Mouse (Mus musculus) stomach, embryonic 16.5 days (tissue): ENCODE measurements around the gene Soga1. TPM values are rescaled to one million over a fixed set of nuclear protein-coding genes. Genes with fewer than 3 reads are reported as not detected.

ENCODE experiments used
- ATAC-seq: fragments of 200-750 bp; cut with Nextera tagmentation; 2 replicates; pipeline ENCODE4 v1.8.0; 2017; ENCODE audit warnings: moderate number of reproducible peaks, moderate TSS enrichment; ENCODE audit not compliant: insufficient read depth, low FRiP score
- H3K27ac ChIP-seq: fragments of 300-500 bp; sonication (generic); 2 replicates; pipeline ENCODE4 v1.5.1; 2014; ENCODE audit warnings: low read length
- H3K27me3 ChIP-seq: fragments of 300-500 bp; sonication (generic); 2 replicates; pipeline ENCODE4 v1.6.1; 2014; ENCODE audit warnings: low read length, control low read depth, mixed read lengths; ENCODE audit not compliant: control insufficient read depth, insufficient read depth
- H3K36me3 ChIP-seq: fragments of 300-500 bp; sonication (generic); 2 replicates; pipeline ENCODE4 v1.6.1; 2014; ENCODE audit warnings: low read length; ENCODE audit not compliant: control insufficient read depth, insufficient read depth
- H3K4me1 ChIP-seq: fragments of 300-500 bp; sonication (generic); 2 replicates; pipeline ENCODE4 v1.6.1; 2014; ENCODE audit warnings: low read length, control low read depth, mixed read lengths; ENCODE audit not compliant: control insufficient read depth, insufficient read depth
- H3K4me2 ChIP-seq: fragments of 300-500 bp; sonication (generic); 2 replicates; pipeline ENCODE4 v1.6.1; 2014; ENCODE audit warnings: low read depth, low read length, mixed read lengths
- H3K4me3 ChIP-seq: fragments of 300-500 bp; sonication (generic); replicated peaks from 2 replicates; pipeline ENCODE4 v1.5.1; 2014; ENCODE audit warnings: mild to moderate bottlenecking, low read length
- H3K9ac ChIP-seq: fragments of 300-500 bp; sonication (generic); 2 replicates; pipeline ENCODE4 v1.6.1; 2014; ENCODE audit warnings: low read length
- H3K9me3 ChIP-seq: fragments of 300-500 bp; sonication (generic); replicated peaks from 2 replicates; pipeline ENCODE4 v1.6.1; 2016; ENCODE audit warnings: low read length, control low read depth; ENCODE audit not compliant: control insufficient read depth
- WGBS: fragments of 180-500 bp; shearing (Covaris S2); extraction: QIAGEN DNeasy Blood & Tissue Kit; methylation state at CpG from one replicate; pipeline ENCODE4 v1.1.7; 2014; 5-methylcytosine and 5-hydroxymethylcytosine counted together
- polyA plus RNA-seq: library from polyadenylated mRNA; unstranded; fragments of >200 nt; fragmentation: Nextera tagmentation; extraction: Ambion mirVana; gene quantifications from 2 replicates; pipeline ENCODE4 v1.2.1, GENCODE M21; 2015

Soga1 gene
- polyA plus RNA-seq, result 2.1 and 2.6 TPM in 2 replicates

DNA sequence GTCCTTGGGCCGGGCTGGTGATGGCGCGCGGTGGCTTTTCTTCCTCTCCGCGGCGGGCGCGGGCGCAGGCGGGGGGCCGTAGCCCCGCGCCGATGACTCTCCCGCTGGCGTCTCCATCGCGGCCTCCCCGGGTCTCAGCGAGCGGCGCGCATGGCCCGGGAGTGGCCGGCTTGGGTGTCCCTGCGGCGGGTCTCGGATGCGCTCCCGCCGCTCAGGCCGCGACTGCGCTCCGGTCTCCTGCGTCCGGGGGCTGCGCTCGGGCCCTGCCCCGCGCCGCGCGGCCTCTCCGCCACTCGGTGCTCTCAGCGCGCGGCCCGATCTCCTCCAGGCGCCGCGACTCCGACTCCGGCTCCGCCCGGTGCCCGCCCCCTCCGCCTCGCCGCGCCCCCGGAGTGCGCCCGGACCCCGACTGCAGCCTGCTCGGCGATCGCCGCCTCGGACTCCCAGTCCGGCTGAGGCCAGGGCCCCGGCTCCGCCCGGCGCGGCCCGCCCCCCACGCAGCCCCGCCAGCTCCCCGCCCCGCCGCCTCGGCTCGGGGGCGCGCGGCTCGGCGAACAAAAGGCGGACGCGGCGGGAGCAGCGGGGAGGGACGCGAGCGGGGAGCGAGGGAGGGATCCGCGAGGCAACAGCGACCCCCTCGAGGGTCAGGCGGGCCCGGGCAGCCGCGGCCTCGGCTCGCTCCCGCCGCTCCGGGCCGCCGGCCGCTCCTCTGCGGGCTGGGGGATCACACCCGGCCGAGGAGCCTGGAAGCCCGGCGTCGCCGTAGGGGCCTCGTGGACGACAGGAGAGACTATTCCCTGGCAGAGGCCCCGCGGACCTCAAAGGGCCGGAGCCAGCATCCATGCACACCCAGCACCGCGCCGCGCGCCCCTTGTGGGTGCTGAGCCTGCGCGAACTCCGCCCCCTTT lies at the start of gene Soga1:
Gene Soga1 (minus strand): TSS at position 462 of the 908 bp plus-strand sequence.
- no peaks in the 10 kb centered on the region for H3K36me3 ChIP-seq
- H3K4me1 ChIP-seq, result peaks cover 35% of the 10 kb centered on the region
- H3K27me3 ChIP-seq, result no peaks in the 10 kb centered on the region
- no peaks in the 10 kb centered on the region for H3K9me3 ChIP-seq
- peak; percentile 91 for ATAC-seq
- H3K4me3 ChIP-seq, result peak within 1 kb of the TSS; percentile 78
- H3K9ac ChIP-seq, result peak within 1 kb of the TSS; percentile 92
- peak within 1 kb of the TSS; percentile 74 for H3K4me2 ChIP-seq
- H3K27ac ChIP-seq, result peak within 1 kb of the TSS; percentile 93
- under 1% methylated on average over 125 of the region's 136 CpGs for WGBS

- no peaks in the 10 kb centered on the region for H3K27me3 ChIP-seq
- ATAC-seq, result no peak
- H3K4me2 ChIP-seq, result no peak overlapping the region
- no peak overlapping the region for H3K4me3 ChIP-seq
- no peaks in the 10 kb centered on the region for H3K36me3 ChIP-seq
- WGBS, result 48% methylated on average over 4 of the region's 4 CpGs
- no peaks in the 10 kb centered on the region for H3K9me3 ChIP-seq
- no peak overlapping the region for H3K27ac ChIP-seq
- no peak overlapping the region for H3K9ac ChIP-seq
- H3K4me1 ChIP-seq, result peaks cover 4% of the 10 kb centered on the region; the same call in 1 of the 2 replicates
These were observed 49.0 kb upstream of the Soga1 start for GRCm38 (mm10) chr2:157128072-157128471.

- Histone ChIP-seq H3K9me3 (no peaks in the 10 kb centered on the region), H3K36me3 (no peaks in the 10 kb centered on the region), H3K4me2 (no peak overlapping the region), H3K4me3 (no peak overlapping the region), H3K9ac (no peak overlapping the region), H3K27me3 (no peaks in the 10 kb centered on the region), H3K4me1 (peaks cover 4% of the 10 kb centered on the region; the same call in 1 of the 2 replicates), H3K27ac (no peak overlapping the region)
- ATAC-seq, result no peak
- 52% methylated on average over 3 of the region's 3 CpGs for WGBS
These were observed 48.3 kb upstream of the Soga1 start for GRCm38 (mm10) chr2:157127370-157127769.

GRCm38 (mm10) chr2:157125246-157125645 lies 46.2 kb upstream of the Soga1 start:
- no peaks in the 10 kb centered on the region for H3K36me3 ChIP-seq
- no peaks in the 10 kb centered on the region for H3K9me3 ChIP-seq
- H3K4me3 ChIP-seq, result no peak overlapping the region
- H3K4me1 ChIP-seq, result peaks cover under 1% of the 10 kb centered on the region; the same call in 1 of the 2 replicates
- ATAC-seq, result no peak
- H3K9ac ChIP-seq, result no peak overlapping the region
- no peak overlapping the region for H3K27ac ChIP-seq
- 78% methylated on average over 3 of the region's 3 CpGs for WGBS
- H3K4me2 ChIP-seq, result no peak overlapping the region
- H3K27me3 ChIP-seq, result no peaks in the 10 kb centered on the region

DNA sequence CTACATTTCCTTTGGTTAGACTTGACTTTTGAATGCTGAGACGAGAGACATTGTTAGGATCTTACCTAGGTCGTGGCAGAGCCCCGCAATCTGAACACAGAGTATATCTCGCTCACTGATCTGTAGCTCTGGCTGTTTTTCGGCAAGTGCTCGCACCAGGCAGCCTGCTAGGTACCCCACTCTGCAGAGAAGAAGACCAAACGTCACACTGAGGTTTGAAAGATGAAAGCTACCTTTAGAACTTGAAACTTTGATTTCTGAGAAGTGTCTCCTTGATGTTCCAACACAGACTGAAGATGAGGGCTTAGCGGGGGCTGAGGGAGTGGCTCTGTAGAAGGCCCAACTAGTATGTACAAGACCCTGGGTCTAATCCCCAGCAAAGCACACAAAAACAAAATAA lies 42.7 kb upstream of the Soga1 start:
- H3K27ac ChIP-seq, result no peak overlapping the region
- H3K4me1 ChIP-seq, result no peaks in the 10 kb centered on the region
- ATAC-seq, result no peak
- no peaks in the 10 kb centered on the region for H3K36me3 ChIP-seq
- H3K9ac ChIP-seq, result no peak overlapping the region
- WGBS, result 90% methylated on average over 8 of the region's 8 CpGs
- no peak overlapping the region for H3K4me3 ChIP-seq
- no peak overlapping the region for H3K4me2 ChIP-seq
- H3K9me3 ChIP-seq, result no peaks in the 10 kb centered on the region
- no peaks in the 10 kb centered on the region for H3K27me3 ChIP-seq

- H3K4me3 ChIP-seq, result no peak overlapping the region
- no peak overlapping the region for H3K4me2 ChIP-seq
- H3K9ac ChIP-seq, result no peak overlapping the region
- H3K9me3 ChIP-seq, result no peaks in the 10 kb centered on the region
- 41% methylated on average over 3 of the region's 3 CpGs for WGBS
- ATAC-seq, result no peak
- H3K4me1 ChIP-seq, result no peaks in the 10 kb centered on the region
- no peaks in the 10 kb centered on the region for H3K27me3 ChIP-seq
- no peak overlapping the region for H3K27ac ChIP-seq
- H3K36me3 ChIP-seq, result no peaks in the 10 kb centered on the region
These were observed 40.0 kb upstream of the Soga1 start for GRCm38 (mm10) chr2:157119075-157119474.

GRCm38 (mm10) chr2:157118556-157118955 lies 39.5 kb upstream of the Soga1 start:
- no peak overlapping the region for H3K4me3 ChIP-seq
- H3K9me3 ChIP-seq, result no peaks in the 10 kb centered on the region
- H3K36me3 ChIP-seq, result no peaks in the 10 kb centered on the region
- no peak overlapping the region for H3K4me2 ChIP-seq
- ATAC-seq, result peak; percentile 72
- no peaks in the 10 kb centered on the region for H3K27me3 ChIP-seq
- H3K27ac ChIP-seq, result no peak overlapping the region
- H3K4me1 ChIP-seq, result no peaks in the 10 kb centered on the region
- 45% methylated on average over 4 of the region's 4 CpGs for WGBS
- no peak overlapping the region for H3K9ac ChIP-seq

DNA sequence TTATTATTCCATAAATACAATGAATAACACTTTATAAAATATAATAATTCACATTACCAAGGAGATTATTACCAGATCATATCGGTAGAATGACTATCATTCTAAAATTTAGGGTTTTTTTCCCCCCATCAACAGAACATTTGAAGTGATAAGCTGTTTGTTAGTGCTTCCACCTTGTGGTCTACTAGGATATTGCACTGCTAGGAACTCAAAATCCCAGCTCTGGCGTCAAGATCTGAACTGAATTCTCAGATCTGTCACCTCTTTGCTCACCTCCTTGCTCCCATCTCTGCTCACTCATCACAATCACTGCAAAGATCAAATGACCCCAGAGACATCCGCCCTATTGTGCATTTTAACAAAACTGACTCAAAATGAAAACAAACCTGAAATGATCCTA lies 37.9 kb upstream of the Soga1 start:
- H3K36me3 ChIP-seq, result no peaks in the 10 kb centered on the region
- no peak overlapping the region for H3K4me3 ChIP-seq
- no peak overlapping the region for H3K9ac ChIP-seq
- no peak for ATAC-seq
- no peak overlapping the region for H3K4me2 ChIP-seq
- H3K27me3 ChIP-seq, result no peaks in the 10 kb centered on the region
- H3K27ac ChIP-seq, result no peak overlapping the region
- H3K4me1 ChIP-seq, result no peaks in the 10 kb centered on the region
- H3K9me3 ChIP-seq, result no peaks in the 10 kb centered on the region
- 23% methylated on average over 3 of the region's 3 CpGs for WGBS

- no peak overlapping the region for H3K4me3 ChIP-seq
- ATAC-seq, result no peak
- no peak overlapping the region for H3K27ac ChIP-seq
- no peaks in the 10 kb centered on the region for H3K4me1 ChIP-seq
- no peaks in the 10 kb centered on the region for H3K27me3 ChIP-seq
- H3K4me2 ChIP-seq, result no peak overlapping the region
- WGBS, result 81% methylated on average over 4 of the region's 4 CpGs
- H3K9me3 ChIP-seq, result no peaks in the 10 kb centered on the region
- H3K36me3 ChIP-seq, result 0 out of 2 replicates have a peak, but pooled peaks cover 5% of the 10 kb centered on the region
- no peak overlapping the region for H3K9ac ChIP-seq
These were observed 29.2 kb upstream of the Soga1 start for GRCm38 (mm10) chr2:157108236-157108635.
